Mouse (Mus musculus) layer of hippocampus, postnatal 36 days (tissue): ENCODE data around the gene Prim1. TPM values are rescaled to one million over a fixed set of nuclear protein-coding genes. Genes with fewer than 3 reads are reported as not detected.
A peak's percentile ranks its signal among the peaks of the same experiment; 100 is the strongest.

Experiments
- DNase-seq, 2 experiments: peaks; one replicate each; pipeline ENCODE4 v3.0.0; 2022
- total RNA-seq, 2 experiments: library from RNA; stranded (reverse); gene quantifications; 2 replicates each; pipeline ENCODE4 v1.2.3; 2021

Prim1 gene
- 1 to 10 TPM; 5.8 to 7.3 TPM for total RNA-seq

DNA sequence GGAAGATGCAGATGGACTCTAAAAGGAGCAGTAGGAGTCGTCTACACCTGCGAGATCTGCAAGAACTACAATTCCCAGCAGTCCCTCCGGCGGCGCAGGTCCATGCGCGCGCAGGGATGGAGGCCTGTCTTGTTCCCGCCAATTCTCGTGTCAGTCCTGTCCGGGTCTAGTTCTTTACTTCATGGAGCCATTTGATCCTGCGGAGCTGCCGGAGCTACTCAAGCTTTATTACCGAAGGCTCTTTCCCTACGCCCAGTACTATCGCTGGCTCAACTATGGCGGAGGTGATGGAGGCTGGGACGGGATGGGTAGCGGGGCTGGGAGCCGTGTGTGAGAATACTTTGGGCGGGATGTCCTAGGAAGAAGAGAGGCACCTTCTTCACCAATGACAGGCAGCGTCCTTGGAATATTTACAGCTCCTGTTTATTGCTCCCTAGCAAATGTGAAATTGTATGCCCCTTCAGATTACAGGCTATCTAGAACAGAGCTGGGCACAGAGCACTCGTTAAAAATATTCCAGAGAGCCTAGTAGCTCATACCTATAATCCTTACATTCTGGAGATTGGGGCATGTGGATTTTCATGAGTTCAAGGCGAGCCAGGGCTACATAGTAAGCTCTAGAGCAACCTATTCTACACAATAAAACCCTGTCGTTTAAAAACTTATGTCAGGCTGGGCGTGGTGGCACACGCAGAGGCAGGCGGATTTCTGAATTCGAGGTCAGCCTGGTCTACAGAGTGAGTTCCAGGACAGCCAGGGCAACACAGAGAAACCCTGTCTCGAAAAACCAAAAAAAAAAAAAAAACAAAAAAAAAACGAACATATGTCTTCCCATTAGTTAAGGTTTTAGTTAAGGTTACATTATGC is at the start of gene Prim1:
Gene Prim1 (plus strand): TSS at position 101 of the 867 bp plus-strand sequence.
- DNase-seq = peak; percentile 74

DNA sequence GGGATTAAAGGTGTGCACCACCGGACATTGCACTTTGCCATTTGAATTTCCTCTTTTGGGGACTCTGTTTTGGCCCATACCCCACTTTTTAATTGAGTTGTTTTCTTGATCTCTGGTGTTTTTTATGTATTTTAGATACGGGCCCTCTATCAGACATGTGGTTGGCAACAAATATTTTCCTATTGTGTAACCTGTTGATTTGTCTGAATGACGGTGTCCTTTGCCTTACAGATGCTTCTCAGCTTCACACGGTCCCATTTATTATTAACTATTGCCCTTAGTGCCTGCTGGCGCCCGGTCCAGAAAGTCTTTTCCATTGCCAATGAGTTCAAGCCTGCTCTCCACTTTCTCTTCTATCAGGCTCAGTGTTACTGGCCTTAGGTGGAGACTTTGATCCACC is 48.5 kb upstream of the Prim1 start:
- DNase-seq = no peak

DNA sequence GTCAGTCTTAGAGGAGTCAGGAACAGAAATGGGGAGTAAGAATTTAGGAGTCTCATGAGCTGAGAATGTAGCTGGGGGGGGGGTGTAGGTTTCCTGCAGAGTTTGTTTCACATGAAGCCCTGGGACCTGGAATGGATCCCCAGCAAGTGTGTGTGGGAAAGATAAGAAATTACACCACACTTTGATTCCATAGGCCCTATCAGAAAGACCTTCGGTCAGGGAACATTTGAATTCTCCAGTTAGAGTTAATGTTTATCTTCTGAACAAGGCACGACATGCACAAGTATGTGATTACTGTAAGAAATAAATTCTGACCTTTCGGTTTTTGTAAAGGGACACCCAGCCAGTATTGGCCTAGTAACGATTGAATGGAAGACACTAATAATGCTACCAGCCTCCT is 45.1 kb upstream of the Prim1 start:
- no peak for DNase-seq

DNA sequence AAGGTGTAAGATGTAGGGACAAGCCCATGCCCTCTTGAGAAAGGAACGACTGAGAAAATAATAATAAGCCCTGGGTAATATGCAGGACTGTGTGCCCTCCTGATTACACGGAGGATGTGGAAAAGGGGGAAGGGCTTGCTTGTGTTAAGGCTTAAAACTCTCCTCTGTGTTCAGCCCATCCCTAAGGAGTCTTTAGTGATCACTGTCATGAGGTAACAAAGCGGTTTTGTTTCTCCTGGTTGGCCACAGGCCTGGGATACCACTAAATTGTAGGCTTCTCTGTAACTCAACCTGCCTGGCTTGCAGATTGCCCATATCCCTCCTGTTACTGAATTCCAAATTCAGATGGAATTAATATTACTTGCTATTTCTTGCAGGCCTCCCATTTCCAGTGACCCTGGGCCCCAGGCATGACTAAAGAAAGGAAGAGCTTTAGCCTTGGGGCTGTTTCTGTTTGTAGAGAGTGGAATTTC is 44.6 kb upstream of the Prim1 start:
- DNase-seq = no peak

DNA sequence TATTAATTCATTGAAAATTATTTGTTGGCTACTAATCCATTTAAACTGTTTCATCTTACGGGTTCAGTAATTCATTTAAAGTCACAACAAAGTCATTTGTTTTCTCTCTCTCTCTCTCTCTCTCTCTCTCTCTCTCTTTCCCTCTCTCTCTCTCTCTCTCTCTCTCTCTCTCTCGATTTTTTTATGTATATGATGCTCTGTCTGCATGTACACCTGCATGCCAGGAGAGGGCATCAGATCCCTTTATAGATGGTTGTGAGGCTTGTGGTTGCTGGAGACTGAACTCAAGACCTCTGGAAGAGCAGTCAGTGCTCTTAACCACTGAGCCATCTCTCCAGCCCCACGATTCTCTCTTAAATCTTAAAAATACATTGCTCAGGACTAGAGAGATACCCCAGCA is 43.8 kb upstream of the Prim1 start:
- DNase-seq = no peak

DNA sequence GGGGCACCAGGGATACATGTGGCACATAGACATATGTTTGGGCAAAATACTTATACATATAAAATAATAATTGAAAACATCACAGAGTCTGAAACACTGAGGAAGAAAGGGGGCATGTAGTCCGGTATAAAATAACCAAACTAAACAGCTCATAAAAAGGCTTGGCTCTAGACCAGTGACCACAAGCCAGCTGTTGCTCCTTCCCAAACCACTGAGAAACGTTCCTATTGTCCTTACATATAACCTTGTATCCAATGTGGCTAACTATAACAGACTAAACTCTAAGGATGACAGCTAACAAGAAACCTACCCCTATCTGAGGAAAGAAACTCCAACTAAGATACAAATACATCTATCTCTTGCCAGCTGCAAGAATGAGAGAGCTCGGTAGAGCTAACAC is 40.9 kb upstream of the Prim1 start:
- DNase-seq = no peak

DNA sequence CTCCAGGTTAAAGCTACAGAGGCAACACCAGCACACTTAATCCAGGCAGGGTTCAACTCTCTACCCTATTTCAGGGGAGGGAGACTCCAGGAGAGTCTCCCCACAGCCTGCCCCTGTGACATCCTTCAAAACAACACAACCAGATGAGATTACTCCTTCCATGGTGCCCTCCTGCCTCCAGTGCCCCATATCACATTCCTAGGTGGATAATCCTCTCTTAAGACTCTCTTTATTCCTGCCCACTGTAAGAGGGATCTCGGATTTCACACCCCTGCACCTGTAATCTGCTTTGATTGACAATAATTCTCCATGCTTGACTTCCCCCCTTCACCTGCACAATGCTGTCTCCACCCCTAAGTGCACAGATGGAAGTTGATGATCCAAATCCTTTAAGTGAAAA is 39.5 kb upstream of the Prim1 start:
- DNase-seq = no peak

DNA sequence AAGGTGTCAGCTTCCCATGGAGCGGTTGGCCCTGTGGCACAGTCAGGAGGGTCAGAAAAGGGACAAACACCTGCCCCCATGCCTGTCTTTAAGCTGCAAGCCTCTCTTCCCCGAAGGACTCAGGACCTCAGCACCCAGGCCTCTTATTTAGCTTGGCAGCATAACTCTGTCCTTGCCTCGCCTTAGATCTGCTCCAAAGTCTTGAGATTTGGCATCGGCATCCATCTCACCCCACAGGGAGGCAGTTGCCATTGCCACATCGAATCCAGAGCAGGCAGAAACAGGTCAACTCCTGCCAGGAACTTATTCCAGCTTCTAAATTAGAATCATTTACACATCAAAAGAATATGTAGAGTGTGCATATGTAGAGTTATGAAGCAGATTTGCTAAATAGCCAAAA is 30.3 kb upstream of the Prim1 start:
- DNase-seq = peak in 1 of 2 experiments; percentile 3

DNA sequence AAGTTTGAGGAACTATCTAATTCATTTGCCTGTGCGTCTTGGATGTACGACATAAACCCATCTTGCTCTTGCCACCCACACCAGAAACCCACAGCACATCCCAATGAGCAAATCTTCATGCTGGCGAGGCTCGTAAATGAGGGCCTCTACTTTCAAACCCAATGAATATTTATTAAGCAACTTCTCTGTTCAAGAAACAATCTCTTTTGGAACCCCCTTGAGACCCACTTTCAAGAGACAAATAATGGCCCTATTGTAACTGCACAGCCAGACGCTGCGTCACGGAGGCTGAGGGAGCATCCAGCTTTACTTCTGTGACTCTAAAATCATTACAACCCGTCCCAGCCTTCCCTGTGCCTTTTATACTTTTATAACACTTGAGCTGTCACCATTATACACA is 29.4 kb upstream of the Prim1 start:
- DNase-seq = no peak

DNA sequence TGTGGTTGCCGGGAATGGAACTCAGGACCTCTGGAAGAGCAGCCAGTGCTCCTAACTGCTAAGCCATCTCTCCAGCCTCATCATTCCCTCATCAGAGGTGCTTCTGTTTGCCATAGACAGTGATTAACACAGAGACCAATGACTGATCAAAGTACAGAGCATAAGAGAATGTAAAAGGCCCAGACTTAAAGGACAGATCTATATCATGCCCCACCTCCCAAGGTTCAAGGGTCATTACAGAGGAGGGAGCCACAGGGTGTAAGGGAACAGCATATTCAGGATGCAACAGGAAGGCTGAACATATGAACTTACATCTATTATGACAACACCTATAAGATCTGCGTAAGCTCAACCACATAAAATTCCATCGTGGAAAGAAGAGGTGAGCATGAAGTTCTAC is 18.3 kb upstream of the Prim1 start:
- DNase-seq = no peak

DNA sequence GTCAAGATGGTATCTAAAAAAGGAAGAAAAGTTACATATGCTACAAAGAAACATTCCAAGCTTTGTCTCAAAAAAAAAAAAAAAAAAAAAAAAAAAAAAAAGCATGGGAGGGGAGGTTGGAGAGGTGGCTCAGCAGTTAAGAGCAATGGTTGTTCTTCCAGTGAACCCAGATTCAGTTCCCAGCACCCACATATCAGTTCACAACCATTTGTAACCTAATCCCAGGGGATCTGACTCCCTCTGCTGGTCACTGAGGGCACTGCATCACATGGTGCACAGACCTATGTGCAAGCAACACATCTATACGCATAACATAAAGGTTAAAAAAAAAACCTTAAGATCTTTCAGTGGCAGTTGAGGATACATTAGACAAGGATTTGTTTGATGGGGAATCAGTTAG is 16.7 kb upstream of the Prim1 start:
- DNase-seq = no peak

DNA sequence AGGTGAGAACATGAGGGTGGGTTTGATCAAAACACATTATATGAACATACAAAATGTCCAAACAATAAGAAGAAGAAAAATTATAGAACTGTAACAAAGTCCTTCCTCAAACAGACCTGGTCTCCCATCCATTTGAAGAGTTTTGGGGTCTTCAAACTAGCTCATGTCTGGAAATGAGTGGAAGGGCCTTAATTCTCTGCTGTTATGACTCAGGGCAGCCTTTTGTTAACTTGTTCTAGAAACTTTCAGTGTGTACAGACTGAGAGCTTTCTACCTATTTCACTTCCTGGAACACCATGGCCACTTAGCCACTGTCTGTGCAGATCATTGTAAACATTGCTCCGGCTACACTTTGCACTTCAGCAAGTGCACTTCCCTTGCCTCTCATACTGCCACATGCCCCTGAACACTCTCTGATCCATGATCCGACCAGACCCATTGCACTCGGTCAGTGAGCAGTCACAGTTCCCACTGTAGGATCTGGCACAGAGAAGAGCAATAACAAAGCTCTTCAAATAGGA is 11.6 kb upstream of the Prim1 start:
- DNase-seq = no peak

DNA sequence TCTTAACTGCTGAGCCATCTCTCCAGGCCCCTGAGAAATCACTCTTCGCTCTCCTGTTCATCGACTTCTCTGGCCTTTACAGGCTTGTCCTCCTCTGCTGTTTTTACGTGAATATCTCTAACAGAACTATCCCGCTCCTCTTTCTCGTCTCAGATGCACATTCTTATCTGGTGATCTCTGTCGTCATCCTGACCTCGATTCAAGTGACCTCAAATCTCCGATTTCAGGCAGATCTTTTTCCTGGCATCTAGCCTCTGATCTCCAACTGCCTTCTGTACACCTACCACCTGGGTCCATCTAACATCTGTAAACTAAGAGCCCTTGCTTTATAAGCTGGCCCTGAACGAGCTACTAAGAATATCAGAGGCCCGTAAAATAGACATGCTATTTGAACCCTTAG is 10.1 kb upstream of the Prim1 start:
- no peak for DNase-seq

DNA sequence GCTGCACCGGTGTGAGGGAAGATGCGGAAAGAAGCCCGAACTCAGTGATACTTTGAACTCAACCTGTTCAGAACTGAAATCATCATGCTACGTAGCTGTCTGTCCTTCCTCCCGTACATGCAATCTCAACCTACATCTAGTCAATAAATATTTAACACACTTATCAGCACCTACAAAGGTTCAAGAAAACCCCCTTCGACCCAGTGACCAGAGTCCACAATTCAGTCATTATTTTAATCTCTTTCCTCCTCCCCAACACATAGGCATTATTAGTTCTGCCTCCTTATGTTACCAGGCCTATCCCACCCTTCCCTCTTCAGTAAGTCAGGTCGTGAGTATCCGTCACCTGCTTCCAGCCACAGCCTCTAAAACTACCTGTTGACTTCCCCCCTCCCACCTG is 9.5 kb upstream of the Prim1 start:
- DNase-seq = no peak

DNA sequence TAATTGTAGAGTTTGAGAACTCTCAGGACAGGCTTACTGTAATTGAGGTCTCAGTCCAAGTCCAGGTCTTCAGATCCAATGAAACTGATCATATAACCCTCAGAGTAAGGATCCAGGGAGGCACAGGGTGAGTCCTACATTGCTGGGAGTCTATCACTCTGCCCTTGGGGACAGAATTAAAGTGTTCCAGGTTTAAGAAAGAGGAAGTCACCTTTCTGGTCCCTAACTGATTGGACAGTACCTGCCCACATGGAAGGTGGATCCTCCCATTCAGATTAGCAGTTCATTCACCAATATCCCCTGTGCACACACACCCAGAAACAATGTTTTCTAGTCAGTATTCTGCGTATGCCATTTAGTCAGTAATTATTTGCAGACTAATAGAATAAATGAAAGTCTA is 7.5 kb upstream of the Prim1 start, which contains the start of gene Hsd17b6:
Gene Hsd17b6 (minus strand): TSS at position 166 of the 400 bp plus-strand sequence.
- DNase-seq = no peak

DNA sequence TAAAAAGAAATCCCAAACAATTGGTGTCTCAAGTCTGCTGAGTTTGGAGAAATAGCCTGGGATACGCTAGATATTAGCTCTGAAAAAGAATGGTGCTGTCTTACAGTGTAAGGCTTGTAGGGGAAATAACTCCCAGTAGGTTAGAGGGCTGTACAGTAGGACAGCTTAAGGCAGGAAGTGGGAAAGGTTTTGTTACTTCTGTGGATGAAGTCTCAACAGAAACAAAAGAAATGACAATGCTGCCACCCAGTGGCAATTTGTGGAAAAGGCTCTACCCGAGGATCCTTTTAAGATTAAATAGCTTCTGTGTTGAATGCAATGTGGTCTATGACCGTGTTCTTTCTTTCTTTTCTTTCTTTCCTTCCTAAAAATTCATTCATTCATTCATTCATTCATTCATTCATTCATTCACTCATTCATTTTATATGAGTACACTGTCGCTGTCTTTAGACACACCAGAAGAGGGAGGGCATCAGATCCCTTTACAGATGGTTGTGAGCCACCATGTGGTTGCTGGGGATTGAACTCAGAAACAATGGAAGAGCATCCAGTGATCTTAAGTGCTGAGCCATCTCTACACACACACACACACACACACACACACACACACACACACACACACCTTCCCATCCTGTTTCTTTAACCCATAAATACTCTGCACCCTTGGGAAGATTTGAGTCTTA is 6.6 kb upstream of the Prim1 start:
- DNase-seq = peak; percentile 39 to 69

DNA sequence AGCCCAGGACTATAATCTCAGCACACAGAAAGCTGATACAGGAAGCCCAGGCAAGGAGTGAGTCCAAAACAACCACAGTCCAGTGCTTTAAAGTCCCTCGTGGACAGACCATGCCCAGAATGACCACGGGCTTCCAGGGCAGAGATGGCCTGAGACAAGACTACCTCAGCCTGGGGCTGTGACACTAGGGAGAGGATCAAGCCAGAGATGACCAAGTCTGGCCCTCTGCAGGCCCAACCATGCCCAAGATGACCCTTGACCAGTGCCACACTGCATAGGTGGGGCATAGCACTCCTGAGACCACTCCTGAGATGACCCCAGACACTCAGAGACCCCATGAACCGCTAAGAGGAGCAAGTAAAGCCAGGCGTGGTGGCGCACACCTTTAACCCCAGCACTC is 5.2 kb upstream of the Prim1 start:
- DNase-seq = no peak

DNA sequence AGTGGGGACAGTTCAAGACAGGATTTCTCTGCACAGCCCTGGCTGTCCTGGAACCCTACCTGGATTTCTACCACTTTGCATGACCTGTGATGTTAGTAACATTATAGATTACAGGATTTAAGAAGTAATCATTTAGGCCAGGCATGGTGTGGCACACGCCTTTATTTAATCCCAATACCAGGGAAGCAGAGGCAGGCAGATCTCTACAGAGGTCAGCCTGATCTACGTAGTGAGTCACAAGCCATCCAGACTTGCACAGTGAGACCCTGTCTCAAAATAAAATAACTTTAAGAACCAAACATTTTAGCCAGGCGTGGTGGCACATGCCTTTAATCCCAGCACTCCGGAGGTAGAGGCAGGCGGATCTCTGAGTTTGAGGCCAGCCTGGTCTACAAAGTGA is 7.2 kb downstream of the Prim1 start:
- no peak for DNase-seq

DNA sequence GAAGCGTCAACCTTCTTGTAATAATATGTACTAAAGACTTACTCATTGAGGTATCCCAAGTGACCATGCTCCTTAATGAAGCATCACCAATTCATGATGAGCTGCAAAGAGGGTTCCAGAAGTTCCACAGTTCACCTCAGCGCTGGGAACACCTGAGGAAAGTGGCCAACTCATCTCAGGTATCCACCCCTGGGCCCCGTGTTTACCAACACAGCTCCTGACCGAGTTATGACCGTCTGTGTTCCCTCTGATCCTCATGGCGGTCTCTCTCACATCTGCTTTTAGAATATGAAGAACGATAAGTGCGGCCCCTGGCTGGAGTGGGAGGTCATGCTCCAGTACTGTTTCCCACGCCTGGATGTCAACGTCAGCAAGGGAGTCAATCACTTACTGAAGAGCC is 8.5 kb downstream of the Prim1 start:
- DNase-seq = no peak

DNA sequence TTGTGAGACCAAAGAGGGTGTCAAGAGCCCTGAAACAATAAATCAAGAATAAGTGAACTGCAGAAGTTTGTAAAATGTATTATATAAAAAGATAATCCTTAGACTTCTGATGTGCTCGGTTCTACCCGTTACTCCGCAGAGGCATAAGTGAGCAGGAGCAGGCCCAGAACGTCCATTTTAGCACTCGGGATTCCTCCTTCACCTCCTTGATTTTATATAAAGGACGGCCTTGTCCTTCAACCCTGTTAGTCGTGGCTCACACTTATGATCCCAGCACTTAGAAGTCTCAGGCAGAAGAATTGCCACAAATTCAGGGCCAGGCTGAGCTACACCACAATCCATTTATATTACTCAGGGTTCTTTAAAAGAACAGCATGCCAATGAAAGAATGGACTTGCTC is 15.0 kb downstream of the Prim1 start:
- DNase-seq = no peak

DNA sequence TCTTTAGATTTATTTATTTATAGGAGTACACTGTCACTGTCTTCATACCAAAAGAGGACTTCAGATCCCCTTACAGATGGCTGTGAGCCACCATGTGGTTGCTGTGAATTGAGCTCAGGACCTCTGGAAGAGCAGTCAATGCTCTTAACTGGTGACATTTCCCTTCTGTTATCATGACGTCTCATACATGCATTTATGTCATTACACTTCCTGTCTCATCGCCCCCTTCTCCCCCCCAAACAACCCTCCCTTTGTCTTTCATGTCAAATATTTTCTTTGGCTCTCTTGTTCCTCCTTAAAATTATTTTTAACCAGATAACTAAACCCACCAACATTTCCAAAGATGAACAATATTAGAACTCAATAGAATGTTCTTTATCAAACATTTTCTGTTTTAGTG is 15.9 kb downstream of the Prim1 start:
- DNase-seq = no peak

DNA sequence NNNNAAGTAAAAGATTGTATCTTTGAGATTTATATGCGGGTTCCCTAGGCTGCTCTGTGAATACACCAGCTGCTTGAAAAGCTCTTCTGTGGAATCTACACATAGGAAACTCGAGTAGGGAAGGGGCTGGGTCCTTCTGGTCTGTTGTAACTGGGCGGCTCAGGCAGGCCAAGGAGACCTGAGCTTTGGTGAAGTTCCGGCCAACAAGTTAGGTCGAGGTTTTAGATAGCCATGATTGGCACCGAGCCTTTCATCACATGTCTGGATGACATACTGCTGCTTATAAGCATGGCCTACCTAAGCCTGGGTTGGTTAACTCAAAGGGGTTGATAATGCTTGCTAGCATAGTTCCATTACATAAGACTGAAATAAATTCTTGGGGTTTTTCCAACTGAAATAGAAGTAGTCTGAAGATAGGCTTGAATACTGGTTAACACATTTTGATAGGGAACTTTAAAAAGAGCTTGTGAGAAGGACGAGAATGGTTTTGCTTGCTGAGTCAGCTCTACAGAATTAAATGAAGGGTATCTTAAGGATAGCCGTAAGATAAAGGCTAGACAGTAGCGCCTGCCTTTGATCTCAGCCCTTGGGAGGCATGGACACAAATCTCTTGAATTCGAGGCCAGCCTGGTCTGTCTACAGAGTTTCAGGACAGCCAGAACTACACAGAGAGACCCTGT is 21.9 kb downstream of the Prim1 start:
- DNase-seq = no peak

DNA sequence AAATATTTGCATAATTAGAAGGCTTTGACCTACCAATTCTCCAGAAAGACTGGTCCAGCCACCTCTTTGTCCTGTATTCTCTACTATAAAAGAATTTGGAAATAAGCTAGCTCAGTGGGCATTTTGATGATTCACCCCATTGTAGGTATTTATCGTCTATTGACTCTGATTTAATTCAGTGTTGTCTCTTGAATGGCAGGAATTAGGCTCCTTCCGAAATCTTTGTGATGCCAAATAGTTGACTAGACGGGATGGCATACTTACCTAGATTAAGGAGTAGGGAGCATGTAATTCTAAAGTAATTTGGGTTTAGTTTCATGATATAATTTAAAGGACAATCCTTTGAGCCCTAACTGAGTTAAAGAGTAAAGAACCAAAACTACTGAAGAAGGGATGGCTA is 23.0 kb downstream of the Prim1 start:
- DNase-seq = no peak
